Mouse (Mus musculus): Measurements from ENCODE around the gene Olfr1411. TPM values are rescaled to one million over a fixed set of nuclear protein-coding genes. Genes with fewer than 3 reads are reported as not detected.

Gene Olfr1411
- polyA plus RNA-seq, 1 experiment from 2014 or later, result not detected

- Histone ChIP-seq H3K27me3 (no peaks in the 10 kb centered on the region), H3K36me3 (peaks cover 35% of the 10 kb centered on the region), H3K27ac (no peak overlapping the region), H3K9ac (peak overlapping the region; percentile 94), H3K9me3 (no peaks in the 10 kb centered on the region), H3K4me2 (replicated peaks) (peak overlapping the region; percentile 95), H3K4me3 (peak overlapping the region; percentile 94; the same call in 1 of the 2 replicates), H3K4me1 (peaks cover 15% of the 10 kb centered on the region)
- no peak for ATAC-seq (ENCODE audit: insufficient number of reproducible peaks, insufficient read depth, low FRiP score, low TSS enrichment)
- WGBS, result 83% methylated on average over 6 of the region's 6 CpGs
Measured at GRCm38 (mm10) chr1:92640393-92640792, 46.2 kb downstream of the Olfr1411 start.

- Histone ChIP-seq H3K27ac (peak within 1 kb of the TSS; percentile 41; the same call in 1 of the 2 replicates), H3K9me3 (no peaks in the 10 kb centered on the region), H3K4me2 (replicated peaks) (peak within 1 kb of the TSS; percentile 95), H3K4me3 (peak within 1 kb of the TSS; percentile 94), H3K36me3 (peaks cover 26% of the 10 kb centered on the region), H3K4me1 (peaks cover 15% of the 10 kb centered on the region), H3K9ac (peak within 1 kb of the TSS; percentile 94), H3K27me3 (0 out of 2 replicates have a peak, but pooled peaks cover 6% of the 10 kb centered on the region)
- WGBS, result 2% methylated on average over 50 of the region's 50 CpGs
- peak; percentile 87 for ATAC-seq (ENCODE audit: insufficient number of reproducible peaks, insufficient read depth, low FRiP score, low TSS enrichment)
Measured at GRCm38 (mm10) chr1:92641514-92642272, 47.5 kb downstream of the Olfr1411 start, which contains the start of gene Cops9. Gene Cops9, minus strand, starts transcription at chr1:92641985.

- H3K4me3 ChIP-seq, result no peak overlapping the region
- no peak for ATAC-seq (ENCODE audit: insufficient number of reproducible peaks, insufficient read depth, low FRiP score, low TSS enrichment)
- WGBS, result 79% methylated on average over 4 of the region's 4 CpGs
- no peak overlapping the region for H3K27ac ChIP-seq
- peaks cover 6% of the 10 kb centered on the region; the same call in 1 of the 2 replicates for H3K36me3 ChIP-seq
- H3K4me1 ChIP-seq, result peaks cover 15% of the 10 kb centered on the region
- H3K27me3 ChIP-seq, result 0 out of 2 replicates have a peak, but pooled peaks cover 6% of the 10 kb centered on the region
- H3K4me2 ChIP-seq (replicated peaks), result no peak overlapping the region
- no peak overlapping the region for H3K9ac ChIP-seq
- H3K9me3 ChIP-seq, result no peaks in the 10 kb centered on the region
Measured at GRCm38 (mm10) chr1:92643691-92644090, 49.5 kb downstream of the Olfr1411 start.

GRCm38 (mm10) chr1:92644916-92645315, 50.7 kb downstream of the Olfr1411 start:
- WGBS, result 76% methylated on average over 5 of the region's 5 CpGs

GRCm38 (mm10) chr1:92646111-92646510, 51.9 kb downstream of the Olfr1411 start:
- 62% methylated on average over 2 of the region's 2 CpGs for WGBS
- no peak overlapping the region for H3K9ac ChIP-seq

More at GRCm38 (mm10) chr1:92644916-92645315, 50.7 kb downstream of the Olfr1411 start:
- Histone ChIP-seq H3K4me2 (replicated peaks) (no peak overlapping the region), H3K27ac (no peak overlapping the region), H3K27me3 (0 out of 2 replicates have a peak, but pooled peaks cover 6% of the 10 kb centered on the region), H3K9ac (no peak overlapping the region), H3K9me3 (no peaks in the 10 kb centered on the region), H3K4me3 (no peak overlapping the region), H3K4me1 (peaks cover 15% of the 10 kb centered on the region), H3K36me3 (no peaks in the 10 kb centered on the region)
- no peak for ATAC-seq (ENCODE audit: insufficient number of reproducible peaks, insufficient read depth, low FRiP score, low TSS enrichment)

GRCm38 (mm10) chr1:92646601-92647000, 52.4 kb downstream of the Olfr1411 start:
- Histone ChIP-seq H3K9ac (no peak overlapping the region), H3K4me2 (replicated peaks) (no peak overlapping the region), H3K9me3 (no peaks in the 10 kb centered on the region), H3K4me1 (0 out of 2 replicates have a peak, but pooled peaks cover 3% of the 10 kb centered on the region), H3K4me3 (no peak overlapping the region), H3K27ac (no peak overlapping the region), H3K27me3 (0 out of 2 replicates have a peak, but pooled peaks cover 6% of the 10 kb centered on the region), H3K36me3 (no peaks in the 10 kb centered on the region)
- ATAC-seq (ENCODE audit: insufficient number of reproducible peaks, insufficient read depth, low FRiP score, low TSS enrichment), result no peak
- WGBS, result 79% methylated on average over 7 of the region's 7 CpGs

More at GRCm38 (mm10) chr1:92646111-92646510, 51.9 kb downstream of the Olfr1411 start:
- Histone ChIP-seq H3K4me2 (replicated peaks) (no peak overlapping the region), H3K9me3 (no peaks in the 10 kb centered on the region), H3K27ac (no peak overlapping the region), H3K4me1 (peaks cover 5% of the 10 kb centered on the region), H3K36me3 (no peaks in the 10 kb centered on the region), H3K4me3 (no peak overlapping the region), H3K27me3 (0 out of 2 replicates have a peak, but pooled peaks cover 6% of the 10 kb centered on the region)
- no peak for ATAC-seq (ENCODE audit: insufficient number of reproducible peaks, insufficient read depth, low FRiP score, low TSS enrichment)

GRCm38 (mm10) chr1:92647026-92647425, 52.8 kb downstream of the Olfr1411 start:
- Histone ChIP-seq H3K4me3 (no peak overlapping the region), H3K27me3 (0 out of 2 replicates have a peak, but pooled peaks cover 6% of the 10 kb centered on the region), H3K9me3 (no peaks in the 10 kb centered on the region), H3K36me3 (no peaks in the 10 kb centered on the region), H3K27ac (no peak overlapping the region), H3K4me2 (replicated peaks) (no peak overlapping the region), H3K9ac (no peak overlapping the region), H3K4me1 (0 out of 2 replicates have a peak, but pooled peaks cover 3% of the 10 kb centered on the region)
- WGBS, result 73% methylated on average over 4 of the region's 4 CpGs
- no peak for ATAC-seq (ENCODE audit: insufficient number of reproducible peaks, insufficient read depth, low FRiP score, low TSS enrichment)

Other genes with a start within 250 kb of the Olfr1411 start
- gene Ndufa10, start 120.6 kb upstream of the Olfr1411 start, polyA plus RNA-seq (2016; fragmentation: Nextera tagmentation; extraction: Ambion mirVana), result 255 and 278 TPM in 2 replicates
- gene Olfr1416, start 109.3 kb upstream of the Olfr1411 start, polyA plus RNA-seq (2016; fragmentation: Nextera tagmentation; extraction: Ambion mirVana), result not detected in 2 replicates
- not detected in 2 replicates for gene Olfr1415, start 98.3 kb upstream of the Olfr1411 start, polyA plus RNA-seq (2016; fragmentation: Nextera tagmentation; extraction: Ambion mirVana)
- gene Olfr1414, start 75.8 kb upstream of the Olfr1411 start, polyA plus RNA-seq (2016; fragmentation: Nextera tagmentation; extraction: Ambion mirVana), result not detected in 2 replicates
- gene Olfr1413, start 23.1 kb upstream of the Olfr1411 start, polyA plus RNA-seq (2016; fragmentation: Nextera tagmentation; extraction: Ambion mirVana), result not detected in 2 replicates
- gene Olfr1412, start 8.6 kb upstream of the Olfr1411 start, polyA plus RNA-seq (2016; fragmentation: Nextera tagmentation; extraction: Ambion mirVana), result not detected in 2 replicates
- gene Olfr1410, start 11.4 kb downstream of the Olfr1411 start, polyA plus RNA-seq (2016; fragmentation: Nextera tagmentation; extraction: Ambion mirVana), result not detected in 2 replicates
- gene Olfr12, start 23.4 kb downstream of the Olfr1411 start, polyA plus RNA-seq (2016; fragmentation: Nextera tagmentation; extraction: Ambion mirVana), result 0.13 TPM in 1 of 2 replicates, not detected in the other
- gene Cops9, start 47.6 kb downstream of the Olfr1411 start, polyA plus RNA-seq (2016; fragmentation: Nextera tagmentation; extraction: Ambion mirVana), result 340 and 378 TPM in 2 replicates
- 0.17 TPM in 1 of 2 replicates, not detected in the other for gene Otos, start 54.4 kb downstream of the Olfr1411 start, polyA plus RNA-seq (2016; fragmentation: Nextera tagmentation; extraction: Ambion mirVana)
- gene Gpc1, start 237.2 kb downstream of the Olfr1411 start, polyA plus RNA-seq (2016; fragmentation: Nextera tagmentation; extraction: Ambion mirVana), result 79.8 and 81.4 TPM in 2 replicates

Data from embryonic facial prominence, embryonic 12.5 days (tissue).